Mouse (Mus musculus): ENCODE results near the gene Scaper. TPM values are rescaled to one million over a fixed set of nuclear protein-coding genes. Genes with fewer than 3 reads are reported as not detected.
A peak's percentile ranks its signal among the peaks of the same experiment; 100 is the strongest.

Scaper gene
- polyA plus RNA-seq, 1 experiment from 2014 or later: 36.1 TPM

GRCm38 (mm10) chr9:55878066-55878465 is 59.9 kb downstream of the Scaper start:
- Histone ChIP-seq H3K36me3 (peaks cover 10% of the 10 kb centered on the region; the same call in 1 of the 2 replicates), H3K27me3 (no peaks in the 10 kb centered on the region), H3K4me3 (no peak overlapping the region), H3K4me2 (no peak overlapping the region), H3K27ac (replicated peaks) (no peak overlapping the region), H3K9ac (no peak overlapping the region), H3K4me1 (replicated peaks) (no peaks in the 10 kb centered on the region), H3K9me3 (no peaks in the 10 kb centered on the region)
- no peak for ATAC-seq (ENCODE audit: low FRiP score, low read depth)
- WGBS: 80% methylated on average over 1 of the region's 1 CpGs

- no peak overlapping the region for H3K27ac ChIP-seq (replicated peaks)
- H3K27me3 ChIP-seq: no peaks in the 10 kb centered on the region
- 84% methylated on average over 8 of the region's 8 CpGs for WGBS
- no peaks in the 10 kb centered on the region for H3K9me3 ChIP-seq
- H3K4me1 ChIP-seq (replicated peaks): no peaks in the 10 kb centered on the region
- no peaks in the 10 kb centered on the region for H3K36me3 ChIP-seq
- H3K4me2 ChIP-seq: no peak overlapping the region
- no peak overlapping the region for H3K9ac ChIP-seq
- H3K4me3 ChIP-seq: no peak overlapping the region
- ATAC-seq (ENCODE audit: low FRiP score, low read depth): no peak
Observed at GRCm38 (mm10) chr9:55789442-55789841, 148.5 kb downstream of the Scaper start.

GRCm38 (mm10) chr9:55712016-55712415 is 225.9 kb downstream of the Scaper start:
- WGBS: 86% methylated on average over 4 of the region's 4 CpGs
- no peak for ATAC-seq (ENCODE audit: low FRiP score, low read depth)
- no peaks in the 10 kb centered on the region for H3K27me3 ChIP-seq

GRCm38 (mm10) chr9:55710553-55710952 is 227.4 kb downstream of the Scaper start:
- WGBS: 82% methylated on average over 5 of the region's 5 CpGs
- Histone ChIP-seq H3K4me2 (no peak overlapping the region), H3K9me3 (no peaks in the 10 kb centered on the region), H3K4me3 (no peak overlapping the region), H3K36me3 (no peaks in the 10 kb centered on the region), H3K27me3 (no peaks in the 10 kb centered on the region), H3K4me1 (replicated peaks) (no peaks in the 10 kb centered on the region), H3K9ac (no peak overlapping the region), H3K27ac (replicated peaks) (no peak overlapping the region)
- ATAC-seq (ENCODE audit: low FRiP score, low read depth): no peak

More at GRCm38 (mm10) chr9:55712016-55712415, 225.9 kb downstream of the Scaper start:
- H3K9me3 ChIP-seq: no peaks in the 10 kb centered on the region
- H3K4me1 ChIP-seq (replicated peaks): no peaks in the 10 kb centered on the region
- H3K36me3 ChIP-seq: no peaks in the 10 kb centered on the region
- no peak overlapping the region for H3K9ac ChIP-seq
- H3K27ac ChIP-seq (replicated peaks): no peak overlapping the region
- H3K4me3 ChIP-seq: no peak overlapping the region
- H3K4me2 ChIP-seq: no peak overlapping the region

- no peaks in the 10 kb centered on the region for H3K9me3 ChIP-seq
- no peak for ATAC-seq (ENCODE audit: low FRiP score, low read depth)
- no peak overlapping the region for H3K9ac ChIP-seq
- H3K4me1 ChIP-seq (replicated peaks): no peaks in the 10 kb centered on the region
- H3K36me3 ChIP-seq: no peaks in the 10 kb centered on the region
- 70% methylated on average over 3 of the region's 3 CpGs for WGBS
- H3K27me3 ChIP-seq: no peaks in the 10 kb centered on the region
- no peak overlapping the region for H3K4me2 ChIP-seq
- H3K27ac ChIP-seq (replicated peaks): no peak overlapping the region
- H3K4me3 ChIP-seq: no peak overlapping the region
Observed at GRCm38 (mm10) chr9:55706603-55707002, 231.3 kb downstream of the Scaper start.

GRCm38 (mm10) chr9:55695307-55695706 is 242.6 kb downstream of the Scaper start:
- no peak for ATAC-seq (ENCODE audit: low FRiP score, low read depth)
- H3K36me3 ChIP-seq: no peaks in the 10 kb centered on the region
- no peak overlapping the region for H3K4me3 ChIP-seq
- H3K9ac ChIP-seq: no peak overlapping the region
- H3K27ac ChIP-seq (replicated peaks): 0 out of 2 replicates have a peak overlapping the region, but pooled peaks have one; percentile 1
- 33% methylated on average over 1 of the region's 1 CpGs for WGBS
- H3K4me2 ChIP-seq: no peak overlapping the region
- no peaks in the 10 kb centered on the region for H3K27me3 ChIP-seq
- no peaks in the 10 kb centered on the region for H3K9me3 ChIP-seq
- peaks cover 8% of the 10 kb centered on the region; the same call in 1 of the 2 replicates for H3K4me1 ChIP-seq (replicated peaks)

GRCm38 (mm10) chr9:55677099-55677498 is 260.8 kb downstream of the Scaper start:
- Histone ChIP-seq H3K9ac (no peak overlapping the region), H3K27me3 (no peaks in the 10 kb centered on the region), H3K4me1 (replicated peaks) (no peaks in the 10 kb centered on the region), H3K4me2 (no peak overlapping the region), H3K36me3 (no peaks in the 10 kb centered on the region), H3K4me3 (no peak overlapping the region), H3K27ac (replicated peaks) (no peak overlapping the region), H3K9me3 (no peaks in the 10 kb centered on the region)
- ATAC-seq (ENCODE audit: low FRiP score, low read depth): no peak

GRCm38 (mm10) chr9:55646444-55646843 is 291.5 kb downstream of the Scaper start:
- Histone ChIP-seq H3K4me1 (replicated peaks) (no peaks in the 10 kb centered on the region), H3K27ac (replicated peaks) (no peak overlapping the region), H3K9me3 (no peaks in the 10 kb centered on the region), H3K9ac (no peak overlapping the region), H3K4me3 (no peak overlapping the region), H3K4me2 (no peak overlapping the region), H3K27me3 (no peaks in the 10 kb centered on the region), H3K36me3 (no peaks in the 10 kb centered on the region; the same call in 1 of the 2 replicates)
- ATAC-seq (ENCODE audit: low FRiP score, low read depth): no peak
- WGBS: 84% methylated on average over 2 of the region's 2 CpGs

- no peaks in the 10 kb centered on the region for H3K4me1 ChIP-seq (replicated peaks)
- ATAC-seq (ENCODE audit: low FRiP score, low read depth): no peak
- H3K9ac ChIP-seq: no peak overlapping the region
- no peak overlapping the region for H3K4me3 ChIP-seq
- WGBS: 70% methylated on average over 5 of the region's 5 CpGs
- H3K9me3 ChIP-seq: no peaks in the 10 kb centered on the region
- no peak overlapping the region for H3K27ac ChIP-seq (replicated peaks)
- H3K4me2 ChIP-seq: no peak overlapping the region
- H3K36me3 ChIP-seq: 0 out of 2 replicates have a peak, but pooled peaks cover 6% of the 10 kb centered on the region
- H3K27me3 ChIP-seq: no peaks in the 10 kb centered on the region
Observed at GRCm38 (mm10) chr9:55626990-55627389, 310.9 kb downstream of the Scaper start.

- H3K27ac ChIP-seq (replicated peaks): no peak overlapping the region
- ATAC-seq (ENCODE audit: low FRiP score, low read depth): no peak
- 84% methylated on average over 3 of the region's 3 CpGs for WGBS
- no peaks in the 10 kb centered on the region for H3K4me1 ChIP-seq (replicated peaks)
- no peaks in the 10 kb centered on the region for H3K27me3 ChIP-seq
- H3K36me3 ChIP-seq: no peaks in the 10 kb centered on the region
- H3K9me3 ChIP-seq: no peaks in the 10 kb centered on the region
- no peak overlapping the region for H3K4me2 ChIP-seq
- no peak overlapping the region for H3K4me3 ChIP-seq
- no peak overlapping the region for H3K9ac ChIP-seq
Observed at GRCm38 (mm10) chr9:55614711-55615110, 323.2 kb downstream of the Scaper start.

GRCm38 (mm10) chr9:55609751-55610150 is 328.2 kb downstream of the Scaper start:
- Histone ChIP-seq H3K4me3 (no peak overlapping the region), H3K27ac (replicated peaks) (no peak overlapping the region), H3K9me3 (no peaks in the 10 kb centered on the region), H3K4me1 (replicated peaks) (no peaks in the 10 kb centered on the region), H3K27me3 (no peaks in the 10 kb centered on the region), H3K9ac (no peak overlapping the region), H3K36me3 (no peaks in the 10 kb centered on the region), H3K4me2 (no peak overlapping the region)
- ATAC-seq (ENCODE audit: low FRiP score, low read depth): no peak
- WGBS: 85% methylated on average over 4 of the region's 4 CpGs

GRCm38 (mm10) chr9:55608701-55609531 is 329.0 kb downstream of the Scaper start:
- no peaks in the 10 kb centered on the region for H3K27me3 ChIP-seq
- H3K9ac ChIP-seq: no peak overlapping the region
- no peak overlapping the region for H3K4me2 ChIP-seq
- no peak overlapping the region for H3K27ac ChIP-seq (replicated peaks)
- ATAC-seq (ENCODE audit: low FRiP score, low read depth): no peak
- 37% methylated on average over 7 of the region's 7 CpGs for WGBS
- H3K4me1 ChIP-seq (replicated peaks): no peaks in the 10 kb centered on the region
- H3K4me3 ChIP-seq: no peak overlapping the region
- no peaks in the 10 kb centered on the region for H3K36me3 ChIP-seq
- no peaks in the 10 kb centered on the region for H3K9me3 ChIP-seq

GRCm38 (mm10) chr9:55598594-55598993 is 339.3 kb downstream of the Scaper start:
- Histone ChIP-seq H3K9ac (no peak overlapping the region), H3K9me3 (no peaks in the 10 kb centered on the region), H3K4me3 (no peak overlapping the region), H3K36me3 (no peaks in the 10 kb centered on the region), H3K27me3 (no peaks in the 10 kb centered on the region), H3K27ac (replicated peaks) (no peak overlapping the region), H3K4me1 (replicated peaks) (no peaks in the 10 kb centered on the region), H3K4me2 (no peak overlapping the region)
- no peak for ATAC-seq (ENCODE audit: low FRiP score, low read depth)
